Mouse (Mus musculus): ENCODE measurements around the gene Sgcd.
"Not testable (repeated sequence)": the region's sequence is repeated elsewhere in the genome, so short reads cannot be mapped to it uniquely, and the experiment has no call there.

Sgcd gene

GRCm38 (mm10) chr11:47460149-47460548 is 528.6 kb downstream of the Sgcd start:
- no peak for DNase-seq (ENCODE audit: low read depth, low spot score)

- DNase-seq (ENCODE audit: low read depth, low spot score) = no peak
These were observed 529.6 kb downstream of the Sgcd start for GRCm38 (mm10) chr11:47459214-47459613.

- DNase-seq (ENCODE audit: low read depth, low spot score) = no peak
These were observed 541.0 kb downstream of the Sgcd start for GRCm38 (mm10) chr11:47447790-47448189.

- DNase-seq (ENCODE audit: low read depth, low spot score) = no peak
These were observed 542.4 kb downstream of the Sgcd start for GRCm38 (mm10) chr11:47446337-47446736.

GRCm38 (mm10) chr11:47445683-47446082 is 543.1 kb downstream of the Sgcd start:
- DNase-seq (ENCODE audit: low read depth, low spot score) = no peak

GRCm38 (mm10) chr11:47442266-47442665 is 546.5 kb downstream of the Sgcd start:
- no peak for DNase-seq (ENCODE audit: low read depth, low spot score)

- DNase-seq (ENCODE audit: low read depth, low spot score) = no peak
These were observed 589.2 kb downstream of the Sgcd start for GRCm38 (mm10) chr11:47399607-47400006.

GRCm38 (mm10) chr11:47390798-47391197 is 598.0 kb downstream of the Sgcd start:
- DNase-seq (ENCODE audit: low read depth, low spot score) = not testable (repeated sequence)

GRCm38 (mm10) chr11:47389327-47389726 is 599.4 kb downstream of the Sgcd start:
- no peak for DNase-seq (ENCODE audit: low read depth, low spot score)

- DNase-seq (ENCODE audit: low read depth, low spot score) = no peak
These were observed 601.0 kb downstream of the Sgcd start for GRCm38 (mm10) chr11:47387726-47388125.

- DNase-seq (ENCODE audit: low read depth, low spot score) = no peak
These were observed 602.6 kb downstream of the Sgcd start for GRCm38 (mm10) chr11:47386136-47386535.

GRCm38 (mm10) chr11:47379630-47379958 is 609.2 kb downstream of the Sgcd start:
- DNase-seq (ENCODE audit: low read depth, low spot score) = no peak

- peak; percentile 56 for DNase-seq (ENCODE audit: low read depth, low spot score)
These were observed 609.7 kb downstream of the Sgcd start for GRCm38 (mm10) chr11:47378843-47379629.

- DNase-seq (ENCODE audit: low read depth, low spot score) = peak; percentile 32
These were observed 611.3 kb downstream of the Sgcd start for GRCm38 (mm10) chr11:47377421-47377820.

GRCm38 (mm10) chr11:47376915-47377314 is 611.9 kb downstream of the Sgcd start:
- no peak for DNase-seq (ENCODE audit: low read depth, low spot score)

GRCm38 (mm10) chr11:47371616-47372015 is 617.2 kb downstream of the Sgcd start:
- DNase-seq (ENCODE audit: low read depth, low spot score) = no peak

- no peak for DNase-seq (ENCODE audit: low read depth, low spot score)
These were observed 637.2 kb downstream of the Sgcd start for GRCm38 (mm10) chr11:47351585-47351984.

GRCm38 (mm10) chr11:47343486-47343885 is 645.3 kb downstream of the Sgcd start:
- DNase-seq (ENCODE audit: low read depth, low spot score) = no peak

- no peak for DNase-seq (ENCODE audit: low read depth, low spot score)
These were observed 655.1 kb downstream of the Sgcd start for GRCm38 (mm10) chr11:47333702-47334101.

GRCm38 (mm10) chr11:47305579-47305978 is 683.2 kb downstream of the Sgcd start:
- no peak for DNase-seq (ENCODE audit: low read depth, low spot score)

GRCm38 (mm10) chr11:47304702-47305450 is 683.9 kb downstream of the Sgcd start:
- DNase-seq (ENCODE audit: low read depth, low spot score) = no peak

- DNase-seq (ENCODE audit: low read depth, low spot score) = no peak
These were observed 689.0 kb downstream of the Sgcd start for GRCm38 (mm10) chr11:47299777-47300176.

GRCm38 (mm10) chr11:47297805-47298340 is 690.9 kb downstream of the Sgcd start:
- no peak for DNase-seq (ENCODE audit: low read depth, low spot score)

Data from R1 (cell line).